In the genomic region with DNA sequence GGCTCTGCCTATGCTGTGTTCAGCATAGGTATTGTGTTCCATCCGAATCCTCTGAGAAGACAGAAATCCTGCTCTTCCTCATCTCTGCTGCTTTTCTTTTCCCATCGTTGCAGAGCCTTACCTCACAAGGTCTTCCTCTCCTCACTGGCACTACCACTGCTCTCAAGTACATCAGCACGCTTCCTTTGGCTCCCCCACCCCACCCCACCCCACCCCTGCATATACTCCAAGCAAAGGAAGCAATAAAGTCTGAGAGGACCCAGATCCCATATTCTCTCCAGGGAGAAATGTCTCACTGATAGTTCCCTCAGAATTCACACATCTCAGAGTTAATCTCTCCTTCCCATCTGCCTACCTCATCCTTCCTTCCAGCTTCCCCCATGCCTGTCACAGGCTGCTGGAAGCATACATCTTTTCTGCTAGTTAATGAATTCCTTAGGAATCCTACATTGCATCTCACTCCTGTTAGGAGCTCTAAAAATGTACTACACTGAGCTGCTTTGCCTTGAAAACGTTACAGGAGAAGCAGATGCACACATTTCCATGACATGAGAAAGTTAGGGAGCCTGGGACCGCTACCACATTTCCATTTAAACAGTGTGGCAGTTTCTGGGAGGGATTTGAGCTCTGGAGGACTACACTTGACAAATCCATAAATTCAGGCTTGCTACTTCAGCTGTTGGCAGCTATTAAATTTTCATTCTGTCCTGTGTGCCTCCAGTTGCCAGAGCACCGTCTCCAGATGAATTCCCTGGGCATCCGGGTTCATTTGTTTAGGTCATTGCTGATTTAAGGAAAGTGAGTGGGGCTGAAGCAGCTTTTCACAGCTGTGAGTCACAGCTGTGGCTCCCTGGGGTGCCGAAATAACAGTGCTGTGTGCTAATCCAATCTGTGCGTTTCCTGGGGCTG, we compare ENCODE assay signal across 10 mouse cellular contexts. TPM values are rescaled to one million over a fixed set of nuclear protein-coding genes. Genes with fewer than 3 reads are reported as not detected.
DNase-seq lines count a peak whose midpoint lies in the region; ATAC-seq lines count a peak whose summit lies in the region.
"Had no signal": no experiment of that assay in that cellular context is flagged by ENCODE, and none has a peak within 500 bp of the region (broad histone marks: within the 10 kb centered on the region; RNA-seq: fewer than 3 reads in every experiment).

No protein-coding gene starts in this region.

- H3K36me3 ChIP-seq in midbrain, embryonic 13.5 days: no peaks in the 10 kb centered on the region
- no peaks in the 10 kb centered on the region for H3K36me3 ChIP-seq in midbrain, embryonic 10.5 days
- H3K36me3 ChIP-seq in forebrain, embryonic 16.5 days (ENCODE audit: control insufficient read depth, insufficient read depth): no peaks in the 10 kb centered on the region

- no peak overlapping the region; the same call in 1 of the 2 replicates for H3K4me3 ChIP-seq in midbrain, embryonic 13.5 days (replicated peaks)
- H3K4me3 ChIP-seq in midbrain, embryonic 10.5 days: no peak overlapping the region
- no peak overlapping the region for H3K4me3 ChIP-seq in forebrain, embryonic 16.5 days (replicated peaks; ENCODE audit: low read length)

- ATAC-seq in midbrain, embryonic 13.5 days: 0 out of 2 replicates have a peak, but pooled peaks have one; percentile 37
- ATAC-seq in forebrain, embryonic 16.5 days: peak; percentile 80
- ATAC-seq in inflammation-experienced regulatory T-cells, adult 6 months: no peak

- peak overlapping the region; percentile 40 for H3K4me2 ChIP-seq in midbrain, embryonic 13.5 days (replicated peaks)
- peak overlapping the region; percentile 20; the same call in 1 of the 2 replicates for H3K4me2 ChIP-seq in forebrain, embryonic 16.5 days (ENCODE audit: low read length)

- intact Hi-C loops in left cerebral cortex, postnatal 14 days (cut with DNase I): no loop called here

- no peaks in the 10 kb centered on the region for H3K9me3 ChIP-seq in midbrain, embryonic 13.5 days
- H3K9me3 ChIP-seq in midbrain, embryonic 10.5 days (replicated peaks): no peaks in the 10 kb centered on the region
- no peaks in the 10 kb centered on the region for H3K9me3 ChIP-seq in forebrain, embryonic 16.5 days (ENCODE audit: control insufficient read depth, low read length)

- peak overlapping the region; percentile 68 for H3K27ac ChIP-seq in midbrain, embryonic 13.5 days
- H3K27ac ChIP-seq in midbrain, embryonic 10.5 days (replicated peaks): no peak overlapping the region; the same call in 1 of the 2 replicates
- H3K27ac ChIP-seq in forebrain, embryonic 16.5 days (ENCODE audit: low read length): peak overlapping the region; percentile 85

- 0 out of 2 replicates have a peak overlapping the region, but pooled peaks have one; percentile 16 for H3K9ac ChIP-seq in midbrain, embryonic 13.5 days (replicated peaks)
- H3K9ac ChIP-seq in forebrain, embryonic 16.5 days (replicated peaks; ENCODE audit: low read depth, low read length): no peak overlapping the region

- H3K27me3 ChIP-seq in midbrain, embryonic 13.5 days: no peaks in the 10 kb centered on the region
- no peaks in the 10 kb centered on the region for H3K27me3 ChIP-seq in midbrain, embryonic 10.5 days (ENCODE audit: low read depth, poor library complexity, severe bottlenecking)
- H3K27me3 ChIP-seq in forebrain, embryonic 16.5 days (replicated peaks; ENCODE audit: control insufficient read depth, insufficient read depth, low read length): no peaks in the 10 kb centered on the region

- 30% methylated on average over 9 of the region's 9 CpGs for WGBS in midbrain, embryonic 13.5 days
- 30% methylated on average over 9 of the region's 9 CpGs for WGBS in midbrain, embryonic 10.5 days
- WGBS in forebrain, embryonic 16.5 days: 19% methylated on average over 9 of the region's 9 CpGs

- H3K4me1 ChIP-seq in midbrain, embryonic 13.5 days (replicated peaks): peaks cover 13% of the 10 kb centered on the region
- peaks cover 13% of the 10 kb centered on the region for H3K4me1 ChIP-seq in midbrain, embryonic 10.5 days
- H3K4me1 ChIP-seq in forebrain, embryonic 16.5 days (replicated peaks; ENCODE audit: control insufficient read depth, insufficient read depth, low read length): peaks cover 11% of the 10 kb centered on the region

- no peak for DNase-seq in midbrain, embryonic 10.5 days (ENCODE audit: low spot score)
- DNase-seq in left cerebral cortex, postnatal 14 days (ENCODE audit: low spot score in 2 of 2): peak; percentile 41 to 73
- DNase-seq in right cerebral cortex, postnatal 25 days: peak; percentile 34
- DNase-seq in adrenal gland, postnatal 25 days: no peak
- DNase-seq in adrenal gland, postnatal 36 days: no peak

RNA-seq across cellular contexts. Expression of a gene that starts 25.8 kb away (rescaled TPM):
- not detected in 2 replicates for polyA plus RNA-seq in midbrain, embryonic 13.5 days (2015; fragmentation: Nextera tagmentation; extraction: Ambion mirVana)
- polyA plus RNA-seq in midbrain, embryonic 10.5 days (2016; fragmentation: Nextera tagmentation; extraction: Ambion mirVana): not detected in 2 replicates
- polyA plus RNA-seq in forebrain, embryonic 16.5 days (2015; fragmentation: Nextera tagmentation; extraction: Ambion mirVana): not detected in 2 replicates
- total RNA-seq in left cerebral cortex, postnatal 14 days (2021): not detected
- polyA plus RNA-seq in inflammation-experienced regulatory T-cells, adult 6 months (2017; shearing (Covaris generic)): not detected
- not detected in 2 replicates for total RNA-seq in adrenal gland, postnatal 25 days (2021)
- total RNA-seq in adrenal gland, postnatal 36 days (2021): not detected
- total RNA-seq: left cerebral cortex, postnatal 10 days had no signal
- polyA plus RNA-seq: small intestine, adult 2 months had no signal

Comparison
In these comparisons a context has a peak if more than half of its experiments do, and no peak if none do; other contexts are left out.
1. DNase-seq: peak in left cerebral cortex, postnatal 14 days (2 of 2) and right cerebral cortex, postnatal 25 days (single experiment); none in midbrain, embryonic 10.5 days (single experiment), adrenal gland, postnatal 25 days (single experiment) and adrenal gland, postnatal 36 days (0 of 2).